Mouse (Mus musculus): ENCODE results near the gene Fsd2.

- TF ChIP-seq EP300 (IDR thresholded peaks at IDR 0.05; ENCODE audit: insufficient read depth, low read depth, low read length) = no peak
- no peak for TF ChIP-seq CTCF (IDR thresholded peaks at IDR 0.05)
These were observed 25.9 kb upstream of the Fsd2 start for GRCm38 (mm10) chr7:81592686-81593085.

Measured in heart, adult 2 months (tissue).